Mouse (Mus musculus) ZHBTc4 (cell line): ENCODE measurements around the gene Vash2.

Source experiments
- DNase-seq: peaks from one replicate; pipeline ENCODE4 v3.0.0-alpha.2; 2011; ENCODE audit warnings: low read depth, low spot score

Vash2 gene

GRCm38 (mm10) chr1:190976887-190977573 lies 2.1 kb downstream of the Vash2 start:
- no peak for DNase-seq

- DNase-seq, result no peak
Measured at GRCm38 (mm10) chr1:190974833-190975232, 4.3 kb downstream of the Vash2 start.

- no peak for DNase-seq
Measured at GRCm38 (mm10) chr1:190974191-190974590, 4.9 kb downstream of the Vash2 start.

DNA sequence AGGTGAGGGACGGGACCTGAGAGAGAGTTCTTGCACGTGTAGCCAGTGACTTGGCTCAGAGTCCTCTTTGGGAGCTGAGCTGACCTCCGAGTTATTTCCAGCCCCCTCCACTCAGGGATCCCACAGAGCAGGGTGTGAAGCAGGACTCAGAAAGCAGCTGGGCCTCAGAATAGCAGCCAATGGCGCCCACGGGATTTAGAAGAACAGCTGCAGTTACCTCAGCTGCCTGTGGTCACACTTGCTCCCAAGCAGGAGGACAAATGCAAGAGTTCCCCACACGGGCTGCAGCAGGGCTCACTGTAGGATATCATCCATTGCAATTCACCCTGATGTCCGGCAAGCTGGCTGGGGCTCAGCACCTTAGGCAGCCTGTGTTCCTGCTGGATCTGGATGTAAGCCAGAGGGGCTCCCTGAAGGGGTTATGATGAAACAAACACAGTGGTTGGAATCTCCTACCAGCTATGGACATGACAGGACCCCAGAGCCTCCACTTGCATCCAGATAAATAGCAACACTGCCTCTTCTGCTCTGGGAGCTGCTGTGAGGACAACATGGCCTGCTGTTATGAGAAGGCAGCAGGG lies 6.4 kb downstream of the Vash2 start:
- no peak for DNase-seq

DNA sequence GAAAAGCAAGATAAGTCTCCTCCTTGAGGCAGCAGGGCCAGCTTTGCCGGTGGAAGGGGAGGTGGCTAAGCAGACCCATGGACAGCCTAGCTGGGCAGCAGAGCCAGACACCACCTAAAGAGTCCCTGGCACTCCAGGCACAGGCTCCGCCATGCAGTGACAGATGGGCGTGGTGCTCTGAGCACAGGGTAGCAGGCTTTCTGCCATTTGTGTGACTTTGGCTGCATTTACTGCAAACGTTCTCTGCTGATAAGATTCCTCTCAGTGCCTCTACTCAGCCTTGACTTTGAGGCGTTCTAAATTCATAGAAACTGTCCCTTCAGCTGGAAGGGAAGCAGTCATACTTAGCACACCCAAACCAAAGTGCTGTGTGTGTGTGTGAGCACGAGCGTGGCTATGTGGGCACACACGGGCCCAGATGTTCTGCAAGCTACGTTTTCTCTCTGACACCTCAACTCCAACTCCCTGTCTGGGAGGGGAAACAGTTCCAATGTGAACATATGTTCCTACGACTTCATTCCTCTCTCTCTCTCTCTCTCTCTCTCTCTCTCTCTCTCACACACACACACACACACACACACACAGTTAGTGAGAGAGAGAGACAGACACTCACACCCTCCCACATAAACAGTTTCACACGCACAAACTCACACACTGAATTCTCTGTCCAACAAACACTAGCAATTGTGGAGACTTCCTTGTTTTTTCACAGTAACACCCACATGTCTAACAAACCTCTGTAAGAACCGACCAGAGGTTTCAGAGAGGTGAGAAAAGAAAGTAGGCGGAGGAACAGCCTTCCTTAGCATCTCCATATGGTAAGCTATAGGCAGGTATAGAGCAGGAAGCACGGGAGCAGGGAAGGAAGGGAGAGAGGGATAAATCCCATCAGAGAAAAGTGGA lies 7.1 kb downstream of the Vash2 start:
- DNase-seq, result no peak

DNA sequence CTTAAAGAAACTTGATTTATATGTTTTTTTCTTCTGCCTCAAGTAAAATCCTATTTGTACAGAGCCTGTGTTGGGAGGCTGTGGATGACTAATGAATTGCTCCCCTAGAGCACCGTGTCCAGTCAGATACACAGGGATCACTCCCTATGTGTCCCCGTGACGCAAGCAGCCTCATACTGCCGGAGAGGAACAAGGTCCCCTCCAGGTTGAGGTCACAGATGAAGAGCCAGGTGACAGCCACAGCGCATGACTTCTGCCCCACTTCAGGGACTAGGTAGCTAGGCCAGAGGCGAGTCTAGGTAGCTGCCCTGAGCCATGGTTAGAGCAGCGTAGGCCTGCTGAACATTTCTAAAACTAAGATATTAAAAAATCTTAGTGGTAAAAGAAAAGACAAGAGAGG lies 11.1 kb downstream of the Vash2 start:
- DNase-seq, result no peak

DNA sequence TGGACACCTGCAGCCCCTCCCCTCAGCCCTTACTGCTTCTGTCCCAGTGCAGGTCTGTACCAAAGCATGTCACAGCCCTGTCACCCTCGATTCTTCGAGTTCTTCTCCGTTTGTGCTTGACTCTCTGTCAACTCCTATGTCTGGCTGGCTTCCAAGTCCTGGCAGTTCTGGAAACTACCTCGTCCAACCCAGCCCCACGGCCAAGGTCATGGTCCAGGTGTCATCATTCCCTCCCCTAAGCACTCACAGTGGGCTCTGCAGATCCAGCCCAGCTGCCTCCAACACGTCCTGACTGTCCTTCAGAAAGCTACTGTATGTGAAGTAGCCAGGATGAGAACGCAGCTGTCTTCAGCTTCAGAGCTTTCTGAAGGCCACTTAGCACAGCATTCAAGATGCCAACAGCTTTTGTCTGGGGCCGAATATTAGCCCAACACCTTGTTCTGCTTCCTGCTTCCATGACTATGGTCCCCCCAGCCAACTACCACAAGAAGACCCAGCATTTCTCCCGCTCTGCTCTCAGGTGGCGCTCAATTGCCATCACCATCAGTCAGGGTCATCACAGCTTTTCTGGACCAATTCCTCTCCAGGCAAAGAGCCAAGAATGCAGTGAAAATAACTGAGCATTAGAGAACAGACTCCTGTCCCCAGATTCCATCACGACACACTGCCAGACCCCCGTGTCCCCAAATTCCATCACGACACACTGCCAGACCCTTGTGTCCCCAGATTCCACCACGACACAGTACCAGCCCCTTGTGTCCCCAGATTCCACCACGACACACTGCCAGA lies 13.9 kb downstream of the Vash2 start:
- no peak for DNase-seq

- no peak for DNase-seq
Measured at GRCm38 (mm10) chr1:190962760-190963159, 16.3 kb downstream of the Vash2 start.

GRCm38 (mm10) chr1:190958821-190959220 lies 20.3 kb downstream of the Vash2 start:
- DNase-seq, result no peak

GRCm38 (mm10) chr1:190953009-190953408 lies 26.1 kb downstream of the Vash2 start:
- DNase-seq, result no peak

- no peak for DNase-seq
Measured at GRCm38 (mm10) chr1:190951014-190951413, 28.1 kb downstream of the Vash2 start.

- peak; percentile 57 for DNase-seq
Measured at GRCm38 (mm10) chr1:190948846-190949245, 30.2 kb downstream of the Vash2 start.

GRCm38 (mm10) chr1:190948439-190948838 lies 30.7 kb downstream of the Vash2 start:
- DNase-seq, result peak; percentile 36

- DNase-seq, result no peak
Measured at GRCm38 (mm10) chr1:190947986-190948385, 31.1 kb downstream of the Vash2 start.

DNA sequence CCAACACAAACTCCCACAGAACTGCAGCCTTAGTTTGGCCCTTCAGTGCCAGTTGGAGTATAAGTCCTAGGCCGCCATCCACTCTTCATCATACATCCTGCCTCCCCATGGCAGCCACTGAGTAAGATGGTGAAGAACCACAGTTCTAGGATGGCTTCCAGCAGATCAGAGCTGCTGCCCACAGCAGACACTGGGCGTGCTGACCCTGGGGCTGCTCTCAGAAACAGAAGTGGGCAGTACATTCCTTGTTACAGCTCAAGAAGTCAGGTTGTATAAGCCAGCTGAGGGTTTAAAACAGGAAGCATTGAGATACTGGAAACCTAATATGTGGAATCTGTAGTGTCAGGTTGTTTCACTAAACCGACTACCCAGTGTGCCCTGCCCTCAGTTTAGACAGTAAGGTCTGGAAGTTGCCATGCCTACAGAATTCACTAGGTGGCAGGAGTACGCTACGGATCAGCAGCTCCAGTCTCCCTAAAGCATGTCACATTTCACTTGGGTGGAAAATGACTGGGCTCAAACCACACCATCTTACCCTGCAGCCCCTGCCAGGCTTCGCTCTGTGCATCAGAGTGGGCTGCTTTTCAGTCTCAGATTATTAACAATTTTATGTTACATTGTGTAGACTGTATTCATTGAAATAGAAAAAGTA lies 34.9 kb downstream of the Vash2 start:
- DNase-seq, result peak; percentile 77

- no peak for DNase-seq
Measured at GRCm38 (mm10) chr1:190939803-190940202, 39.3 kb downstream of the Vash2 start.

- no peak for DNase-seq
Measured at GRCm38 (mm10) chr1:190930181-190930580, 48.9 kb downstream of the Vash2 start.

GRCm38 (mm10) chr1:190929010-190929695 lies 49.9 kb downstream of the Vash2 start:
- peak; percentile 57 for DNase-seq

DNA sequence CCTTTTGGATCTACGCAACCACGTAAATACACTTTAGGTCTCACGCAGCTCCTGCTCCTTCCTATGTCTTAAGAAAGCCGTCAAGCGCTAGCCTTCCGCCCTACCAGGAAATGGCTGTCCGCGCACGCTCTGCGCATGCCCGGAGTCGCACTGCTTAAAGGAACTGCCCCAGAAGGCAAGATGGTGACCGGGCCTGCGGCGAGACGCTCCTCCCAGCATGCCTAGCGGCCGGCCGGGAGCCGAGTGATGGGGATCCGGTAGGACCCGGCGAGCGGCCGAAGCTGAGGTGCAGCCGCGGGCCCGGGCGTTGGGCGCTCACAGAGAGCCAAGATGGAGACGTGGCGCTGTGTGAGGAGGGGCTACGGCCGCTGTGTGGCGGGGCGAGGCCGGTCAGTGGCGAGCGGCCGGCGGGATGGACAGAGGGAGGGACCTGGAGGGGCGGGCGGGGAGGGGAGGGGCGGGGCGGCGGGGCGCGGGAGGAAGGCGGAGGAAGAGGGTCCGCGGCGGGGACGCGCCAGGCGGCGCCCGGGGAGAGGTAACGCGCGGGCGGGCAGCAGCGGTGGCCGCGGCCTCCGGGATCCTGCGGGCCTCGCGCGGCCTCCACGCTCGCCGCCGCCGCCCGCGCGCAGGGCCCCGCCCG lies 50.6 kb downstream of the Vash2 start:
- peak; percentile 99 for DNase-seq

- DNase-seq, result no peak
Measured at GRCm38 (mm10) chr1:190927751-190928369, 51.2 kb downstream of the Vash2 start.
